Mouse (Mus musculus) MEL (cell line): ENCODE measurements around the gene Muc5ac. TPM values are rescaled to one million over a fixed set of nuclear protein-coding genes. Genes with fewer than 3 reads are reported as not detected.

Experiments
- DNase-seq: peaks from one replicate; pipeline ENCODE4 v3.0.0; 2011; ENCODE audit warnings: low read depth, low spot score
- H3K27ac ChIP-seq: 2 replicates; pipeline ENCODE4 v1.5.1; 2012; ENCODE audit warnings: low read depth, mild to moderate bottlenecking, control low read depth, low read length, moderate library complexity; ENCODE audit not compliant: control insufficient read depth
- H3K27me3 ChIP-seq, 2 experiments: fragments of 150-350 bp in 1 of 2; sonication (generic) in 1 of 2; 2 replicates each; pipeline ENCODE4 v1.6.1; 2012; ENCODE audit warnings: low read length in 2 of 2, mild to moderate bottlenecking in 2 of 2, improper control_type of control experiment in 1 of 2, moderate library complexity in 1 of 2; ENCODE audit not compliant: insufficient read depth in 2 of 2, control insufficient read depth in 1 of 2
- H3K36me3 ChIP-seq, 2 experiments: 2 replicates each; pipeline ENCODE4 v1.6.1; 2012 to 2014; ENCODE audit warnings: low read length in 2 of 2, improper control_type of control experiment in 1 of 2, inconsistent platforms in 1 of 2, mild to moderate bottlenecking in 1 of 2; ENCODE audit not compliant: insufficient read depth in 2 of 2, control insufficient read depth in 1 of 2
- H3K4me1 ChIP-seq, 2 experiments: fragments of 150-350 bp in 1 of 2; sonication (generic) in 1 of 2; 2 replicates each; pipeline ENCODE4 v1.6.1; 2012; ENCODE audit warnings: low read length in 2 of 2, improper control_type of control experiment in 1 of 2, mild to moderate bottlenecking in 1 of 2; ENCODE audit not compliant: insufficient read depth in 2 of 2, control insufficient read depth in 1 of 2
- H3K4me3 ChIP-seq, 2 experiments: fragments of 150-350 bp in 1 of 2; sonication (generic) in 1 of 2; 2 replicates each; pipeline ENCODE4 v1.5.1; 2012; ENCODE audit warnings: low read depth in 2 of 2, low read length in 2 of 2, mild to moderate bottlenecking in 2 of 2, moderate library complexity in 2 of 2, control low read depth in 1 of 2, improper control_type of control experiment in 1 of 2; ENCODE audit not compliant: control insufficient read depth in 1 of 2, insufficient read depth in 1 of 2
- H3K79me2 ChIP-seq: 2 replicates; pipeline ENCODE4 v1.6.1; 2012; ENCODE audit warnings: mild to moderate bottlenecking, low read length, moderate library complexity; ENCODE audit not compliant: control insufficient read depth, poor library complexity, insufficient read depth
- H3K9ac ChIP-seq: 2 replicates; pipeline ENCODE4 v1.6.1; 2012; ENCODE audit warnings: low read depth, mild to moderate bottlenecking, control low read depth, low read length, moderate library complexity; ENCODE audit not compliant: control insufficient read depth, poor library complexity, severe bottlenecking
- H3K9me3 ChIP-seq: fragments of 150-350 bp; sonication (generic); replicated peaks from 2 replicates; pipeline ENCODE4 v1.6.1; 2012; ENCODE audit warnings: mild to moderate bottlenecking, low read length, improper control_type of control experiment, moderate library complexity; ENCODE audit not compliant: insufficient read depth
- CHD1 ChIP-seq: IDR thresholded peaks from 2 replicates; pipeline ENCODE4 v1.6.1; 2012; ENCODE audit warnings: low read depth, mild to moderate bottlenecking, inconsistent platforms, low read length, improper control_type of control experiment
- CHD2 ChIP-seq: IDR thresholded peaks from 2 replicates; pipeline ENCODE4 v1.6.1; 2011; ENCODE audit warnings: low read length, improper control_type of control experiment
- CTCF ChIP-seq, 3 experiments: IDR thresholded peaks in 2 of 3; conservative IDR thresholded peaks in 1 of 3; 2 replicates each; pipeline ENCODE4 v1.5.1; 2011 to 2012; ENCODE audit warnings: low read length in 3 of 3, low read depth in 2 of 3, mild to moderate bottlenecking in 2 of 3, improper control_type of control experiment in 1 of 3, inconsistent platforms in 1 of 3, mixed read lengths in 1 of 3, moderate library complexity in 1 of 3; ENCODE audit not compliant: control insufficient read depth in 1 of 3, insufficient read depth in 1 of 3, poor library complexity in 1 of 3, severe bottlenecking in 1 of 3
- E2F4 ChIP-seq: IDR thresholded peaks from 2 replicates; pipeline ENCODE4 v1.6.1; 2011; ENCODE audit warnings: low read depth, low read length, improper control_type of control experiment, borderline replicate concordance
- ELF1 ChIP-seq: IDR thresholded peaks from 2 replicates; pipeline ENCODE4 v1.6.1; 2014; ENCODE audit warnings: low read depth, mild to moderate bottlenecking, inconsistent platforms, low read length, improper control_type of control experiment, moderate library complexity
- ETS1 ChIP-seq: IDR thresholded peaks from 2 replicates; pipeline ENCODE4 v1.6.1; 2012; ENCODE audit warnings: low read depth, mild to moderate bottlenecking, inconsistent platforms, low read length, improper control_type of control experiment, moderate library complexity
- GATA1 ChIP-seq: IDR thresholded peaks from 2 replicates; pipeline ENCODE4 v1.6.1; 2011; ENCODE audit warnings: low read depth, low read length, improper control_type of control experiment
- JUND ChIP-seq: IDR thresholded peaks from 2 replicates; pipeline ENCODE4 v1.6.1; 2011; ENCODE audit warnings: low read depth, mild to moderate bottlenecking, improper control_type of control experiment, low read length
- KAT2A ChIP-seq: conservative IDR thresholded peaks from 2 replicates; pipeline ENCODE4 v1.6.1; 2012; ENCODE audit warnings: low read depth, low read length, improper control_type of control experiment, inconsistent platforms
- MAFK ChIP-seq: IDR thresholded peaks from 2 replicates; pipeline ENCODE4 v1.6.1; 2011; ENCODE audit warnings: low read depth, mild to moderate bottlenecking, low read length, improper control_type of control experiment, borderline replicate concordance
- MYC ChIP-seq: IDR thresholded peaks from 2 replicates; pipeline ENCODE4 v1.6.1; 2011; ENCODE audit warnings: low read depth, mild to moderate bottlenecking, low read length, improper control_type of control experiment, moderate library complexity
- NRF1 ChIP-seq: IDR thresholded peaks from 2 replicates; pipeline ENCODE4 v1.6.1; 2014; ENCODE audit warnings: low read depth, mild to moderate bottlenecking, inconsistent platforms, low read length, improper control_type of control experiment, moderate library complexity; ENCODE audit not compliant: poor library complexity, insufficient read depth, severe bottlenecking
- POLR2AphosphoS2 ChIP-seq: IDR thresholded peaks from 2 replicates; pipeline ENCODE4 v1.6.1; 2011; ENCODE audit warnings: low read length, improper control_type of control experiment
- POLR2AphosphoS5 ChIP-seq: IDR thresholded peaks from 2 replicates; pipeline ENCODE4 v1.6.1; 2012; ENCODE audit warnings: low read depth, borderline replicate concordance, mild to moderate bottlenecking, inconsistent platforms, low read length, moderate library complexity, mixed read lengths
- RAD21 ChIP-seq: IDR thresholded peaks from 2 replicates; pipeline ENCODE4 v1.6.1; 2011; ENCODE audit warnings: mild to moderate bottlenecking, low read depth, low read length, improper control_type of control experiment
- RCOR1 ChIP-seq: IDR thresholded peaks from 2 replicates; pipeline ENCODE4 v1.6.1; 2012; ENCODE audit warnings: low read depth, mild to moderate bottlenecking, inconsistent platforms, low read length, improper control_type of control experiment
- SIN3A ChIP-seq: IDR thresholded peaks from 2 replicates; pipeline ENCODE4 v1.6.1; 2012; ENCODE audit warnings: low read length, improper control_type of control experiment, inconsistent platforms
- TAL1 ChIP-seq: IDR thresholded peaks from 2 replicates; pipeline ENCODE4 v1.6.1; 2012; ENCODE audit warnings: mild to moderate bottlenecking, inconsistent platforms, low read length, moderate library complexity, mixed read lengths
- TBP ChIP-seq: IDR thresholded peaks from 2 replicates; pipeline ENCODE4 v1.8.0; 2011; ENCODE audit warnings: low read depth, low read length, improper control_type of control experiment
- USF1 ChIP-seq: IDR thresholded peaks from 2 replicates; pipeline ENCODE4 v1.6.1; 2014; ENCODE audit warnings: low read depth, mild to moderate bottlenecking, inconsistent platforms, low read length, improper control_type of control experiment, moderate library complexity
- ZMIZ1 ChIP-seq: IDR thresholded peaks from 2 replicates; pipeline ENCODE4 v1.6.1; 2012; ENCODE audit warnings: low read depth, mild to moderate bottlenecking, inconsistent platforms, low read length, improper control_type of control experiment, moderate library complexity
- polyA plus RNA-seq, 2 experiments: library from polyadenylated mRNA; stranded (reverse) in 1 of 2; unstranded in 1 of 2; fragments of >175 nt in 1 of 2; fragments of >200 nt in 1 of 2; gene quantifications; 2 replicates each; pipeline versions ENCODE4 v1.2.1 to v1.2.4; 2012; ENCODE audit warnings: low replicate concordance in 2 of 2, low read depth in 1 of 2; ENCODE audit not compliant: insufficient read length in 2 of 2, insufficient read depth in 1 of 2, missing spikeins in 1 of 2
- total RNA-seq: library from RNA; depleted of rRNA; stranded (reverse); fragments of 300-350 nt; gene quantifications from 2 replicates; pipeline ENCODE4 v1.2.3, GENCODE M21; 2012

Gene Muc5ac
- total and polyA plus RNA-seq, 3 experiments = not detected

- no peaks in the 10 kb centered on the region for H3K4me1 ChIP-seq
- peaks cover 2 to 7% of the 10 kb centered on the region in 2 experiments; a peak in 3 of 4 replicates for H3K27me3 ChIP-seq
- no peak for TF ChIP-seq ETS1
- TF ChIP-seq CHD2 = no peak
- TF ChIP-seq E2F4 = no peak
- TF ChIP-seq, all 39 proteins: peak for 0
These were observed 34.9 kb downstream of the Muc5ac start for GRCm38 (mm10) chr7:141823699-141824098.

GRCm38 (mm10) chr7:141824398-141824797, 35.6 kb downstream of the Muc5ac start:
- Histone ChIP-seq H3K36me3 (no peaks in the 10 kb centered on the region), H3K9me3 (no peaks in the 10 kb centered on the region), H3K27ac (no peak overlapping the region), H3K4me3 (no peak overlapping the region), H3K9ac (no peak overlapping the region), H3K79me2 (no peaks in the 10 kb centered on the region), H3K4me1 (no peaks in the 10 kb centered on the region), H3K27me3 (peaks cover 2 to 7% of the 10 kb centered on the region in 2 experiments; a peak in 3 of 4 replicates)
- no peak for TF ChIP-seq MAFK
- TF ChIP-seq RCOR1 = no peak
- TF ChIP-seq NRF1 = no peak
- TF ChIP-seq ELF1 = no peak
- no peak for TF ChIP-seq TAL1
- no peak for TF ChIP-seq ZMIZ1
- TF ChIP-seq JUND = no peak
- TF ChIP-seq POLR2AphosphoS2 = no peak
- no peak for TF ChIP-seq SIN3A
- no peak for TF ChIP-seq ETS1
- TF ChIP-seq CHD1 = no peak
- no peak for TF ChIP-seq KAT2A
- TF ChIP-seq E2F4 = no peak
- no peak for TF ChIP-seq USF1
- no peak for TF ChIP-seq CTCF (IDR thresholded peaks at IDR 0.05 in 2 of 3, conservative IDR thresholded peaks at IDR 0.05 in 1 of 3; ENCODE audit: control insufficient read depth in 1 of 3, insufficient read depth in 1 of 3, low read depth in 2 of 3, low read length in 3 of 3, poor library complexity in 1 of 3, severe bottlenecking in 1 of 3)
- no peak for TF ChIP-seq MYC
- no peak for TF ChIP-seq GATA1
- TF ChIP-seq TBP = no peak
- TF ChIP-seq RAD21 = no peak
- TF ChIP-seq POLR2AphosphoS5 = no peak
- DNase-seq = no peak

More at GRCm38 (mm10) chr7:141823699-141824098, 34.9 kb downstream of the Muc5ac start:
- Histone ChIP-seq H3K9ac (no peak overlapping the region), H3K9me3 (no peaks in the 10 kb centered on the region), H3K79me2 (no peaks in the 10 kb centered on the region), H3K4me3 (no peak overlapping the region), H3K36me3 (no peaks in the 10 kb centered on the region), H3K27ac (no peak overlapping the region)
- DNase-seq = no peak
